Mouse (Mus musculus): ENCODE data around the gene Atf6. TPM values are rescaled to one million over a fixed set of nuclear protein-coding genes. Genes with fewer than 3 reads are reported as not detected.

Atf6 gene
- total RNA-seq, 2 experiments from 2014 or later = 35.1 to 35.9 TPM

DNA sequence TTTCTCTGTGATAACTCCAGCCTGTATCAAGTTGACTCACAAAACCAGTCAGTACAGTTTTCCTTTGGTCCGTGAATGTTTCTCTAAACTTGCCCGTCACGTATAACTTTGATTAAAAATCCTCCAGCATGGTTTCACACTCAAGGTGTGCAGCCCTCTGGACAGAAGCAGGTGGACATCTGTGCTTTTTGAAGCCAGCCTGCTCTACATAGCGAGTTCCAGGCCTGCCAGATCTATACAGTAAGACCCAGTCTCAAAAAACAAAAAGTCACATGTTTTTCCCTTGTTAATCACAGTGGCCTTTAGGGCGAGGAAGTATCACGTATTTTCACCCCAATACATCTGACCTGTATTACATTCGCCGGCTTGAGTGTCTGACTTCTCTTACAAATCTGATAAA lies 16.8 kb upstream of the Atf6 start:
- no peak for ATAC-seq (ENCODE audit: poor library complexity, severe bottlenecking)

GRCm38 (mm10) chr1:170882915-170883485 lies 15.4 kb upstream of the Atf6 start:
- ATAC-seq (ENCODE audit: poor library complexity, severe bottlenecking) = no peak

DNA sequence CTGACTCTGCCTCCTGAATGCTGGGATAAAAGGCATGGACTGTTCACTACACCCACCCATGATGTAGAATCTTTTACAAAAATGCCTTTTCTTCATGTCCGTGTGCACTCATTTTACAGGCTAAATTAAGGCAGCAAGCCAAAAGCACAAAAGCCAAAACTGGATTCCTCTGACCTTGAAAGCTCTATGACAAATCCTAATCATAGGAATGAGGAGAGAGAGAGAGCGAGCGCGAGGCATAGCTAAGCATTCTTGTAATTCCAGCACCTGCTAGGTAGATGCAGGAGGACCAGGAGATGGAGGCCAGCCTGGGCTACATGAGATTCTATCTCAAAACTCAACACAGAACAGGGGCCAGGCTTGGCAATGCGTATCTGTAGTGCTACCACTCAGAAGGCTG lies 9.3 kb upstream of the Atf6 start:
- no peak for ATAC-seq (ENCODE audit: poor library complexity, severe bottlenecking)

GRCm38 (mm10) chr1:170875676-170876075 lies 8.1 kb upstream of the Atf6 start:
- ATAC-seq (ENCODE audit: poor library complexity, severe bottlenecking) = no peak

DNA sequence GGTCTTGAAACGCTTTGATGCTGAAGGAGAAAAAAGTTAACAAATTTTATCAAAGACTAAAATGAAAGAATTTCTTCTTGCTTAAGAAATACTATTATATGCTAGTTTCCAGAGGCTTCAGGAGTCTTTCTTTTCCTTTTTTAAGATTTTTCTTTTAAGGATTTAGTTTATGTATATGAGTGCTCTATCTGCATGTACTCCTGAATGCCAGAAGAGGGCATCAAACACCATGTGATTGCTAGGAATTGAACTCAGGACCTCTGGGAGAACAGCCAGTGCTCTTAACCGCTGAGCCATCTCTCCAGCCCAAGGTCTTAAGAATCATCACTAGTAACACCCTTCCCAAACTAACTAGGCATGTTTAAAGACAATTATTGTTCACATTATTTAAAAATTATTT lies 4.4 kb upstream of the Atf6 start:
- ATAC-seq (ENCODE audit: poor library complexity, severe bottlenecking) = no peak

- ATAC-seq (ENCODE audit: poor library complexity, severe bottlenecking) = no peak
These were observed 3.8 kb upstream of the Atf6 start for GRCm38 (mm10) chr1:170871402-170871801.

DNA sequence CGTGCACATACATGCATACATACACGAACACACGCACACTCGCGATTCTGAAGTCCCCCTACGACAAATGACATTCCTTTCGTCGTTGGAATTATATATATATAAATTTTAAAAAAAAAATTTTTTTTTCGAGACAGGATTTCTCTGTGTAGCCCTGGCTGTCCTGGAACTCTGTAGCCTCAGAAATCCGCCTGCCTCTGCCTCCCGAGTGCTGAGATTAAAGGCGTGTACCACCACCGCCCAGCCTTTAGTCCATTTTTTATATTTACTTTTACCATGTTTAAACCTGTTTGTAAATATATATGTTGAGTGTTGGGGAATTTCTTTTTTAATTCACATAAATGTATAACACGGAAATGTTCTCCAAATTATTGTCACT lies 1.3 kb upstream of the Atf6 start:
- no peak for ATAC-seq (ENCODE audit: poor library complexity, severe bottlenecking)

DNA sequence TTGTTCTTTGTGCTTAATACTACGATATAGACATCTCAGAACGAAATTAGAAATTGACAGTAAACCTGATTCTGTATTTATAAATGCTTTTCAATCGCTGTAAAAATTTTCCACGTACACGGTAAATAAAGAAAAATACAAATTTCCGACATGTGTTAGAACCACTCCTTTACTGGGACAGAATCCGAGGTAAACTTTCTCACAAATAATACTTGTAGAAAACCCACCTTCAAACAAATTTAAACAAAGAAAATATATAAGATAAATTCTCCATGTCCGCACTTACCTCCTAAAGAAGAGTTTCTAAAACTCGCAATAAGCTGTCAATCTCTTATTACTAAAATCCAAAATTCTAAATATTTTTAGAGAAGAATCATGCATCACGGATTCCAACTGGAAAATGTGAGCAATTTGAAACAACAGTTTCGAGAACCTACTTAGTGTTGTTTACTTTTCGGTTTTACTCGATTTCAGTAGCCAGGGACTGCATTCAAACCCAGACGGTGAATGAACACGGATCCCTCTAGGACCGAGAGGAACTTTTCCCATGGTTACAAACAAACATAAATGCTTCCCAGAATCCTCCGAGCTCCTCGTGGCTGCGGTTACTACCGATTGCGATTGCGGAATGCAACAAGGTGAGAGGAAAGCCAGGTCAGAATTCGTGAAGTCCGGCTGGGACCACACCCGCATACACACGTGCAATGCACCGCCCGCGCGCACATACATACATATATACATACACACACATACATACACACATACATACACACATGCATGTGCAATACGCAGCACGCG lies 735 bp upstream of the Atf6 start:
- peak; percentile 43 for ATAC-seq (ENCODE audit: poor library complexity, severe bottlenecking)

GRCm38 (mm10) chr1:170866992-170867690 lies 430 bp downstream of the Atf6 start:
- 0 out of 2 replicates have a peak, but pooled peaks have one; percentile 2 for ATAC-seq (ENCODE audit: poor library complexity, severe bottlenecking)

DNA sequence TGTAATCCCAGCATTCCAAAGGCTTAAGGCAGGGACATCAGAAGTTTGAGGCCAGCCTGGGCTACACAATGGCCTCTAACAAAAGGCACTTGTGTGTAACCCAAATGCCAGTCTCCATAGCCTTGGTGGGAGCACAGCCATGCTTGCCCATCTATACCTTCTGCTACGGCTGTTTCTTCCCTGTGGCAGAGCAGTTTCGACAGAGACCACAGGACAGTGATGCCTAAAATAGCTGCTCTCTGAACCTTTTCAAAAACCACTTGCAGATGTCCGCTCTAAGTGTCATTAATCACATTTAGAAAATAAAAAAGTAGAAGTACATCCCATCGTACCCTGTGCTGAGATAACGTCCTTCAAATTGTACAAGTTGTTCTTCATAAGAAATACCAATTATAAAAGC lies 2.2 kb downstream of the Atf6 start:
- ATAC-seq (ENCODE audit: poor library complexity, severe bottlenecking) = no peak

GRCm38 (mm10) chr1:170864754-170865153 lies 2.8 kb downstream of the Atf6 start:
- ATAC-seq (ENCODE audit: poor library complexity, severe bottlenecking) = no peak

- ATAC-seq (ENCODE audit: poor library complexity, severe bottlenecking) = no peak
These were observed 3.3 kb downstream of the Atf6 start for GRCm38 (mm10) chr1:170864234-170864633.

DNA sequence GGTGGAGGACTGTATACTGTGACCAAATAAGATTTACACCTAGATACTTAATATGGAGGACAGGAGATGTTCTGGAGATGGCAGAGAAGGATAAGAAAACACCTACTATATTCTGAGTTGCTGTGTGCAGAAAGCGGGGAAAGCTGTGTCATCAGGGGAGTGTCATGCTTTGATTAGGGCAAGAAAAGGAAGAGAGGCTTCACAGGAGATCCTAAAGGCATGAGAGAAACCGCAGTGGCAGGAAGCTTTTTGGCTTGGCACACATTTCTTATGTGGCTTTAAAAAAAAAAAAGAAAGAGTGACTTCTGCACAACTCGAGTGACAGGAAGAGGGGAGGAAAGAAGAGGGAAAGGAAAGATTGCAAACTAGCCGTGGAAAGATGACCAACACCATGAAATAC lies 4.5 kb downstream of the Atf6 start:
- peak; percentile 43 for ATAC-seq (ENCODE audit: poor library complexity, severe bottlenecking)

DNA sequence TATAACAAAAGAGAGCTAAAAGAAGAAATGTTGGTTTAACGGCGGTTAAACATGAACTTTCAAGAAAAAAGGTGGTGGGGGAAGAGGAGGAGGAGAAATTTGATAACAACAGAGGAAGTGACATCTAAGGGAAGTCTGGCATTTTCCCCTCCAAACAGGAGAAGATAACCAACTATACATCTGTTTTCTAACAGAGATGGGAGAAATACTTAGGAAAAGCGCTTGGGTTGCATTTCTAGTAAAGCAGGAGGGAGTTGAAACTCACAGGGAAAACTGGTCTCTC lies 5.2 kb downstream of the Atf6 start:
- ATAC-seq (ENCODE audit: poor library complexity, severe bottlenecking) = no peak

GRCm38 (mm10) chr1:170861671-170862434 lies 5.7 kb downstream of the Atf6 start:
- ATAC-seq (ENCODE audit: poor library complexity, severe bottlenecking) = no peak

GRCm38 (mm10) chr1:170858872-170859271 lies 8.7 kb downstream of the Atf6 start:
- ATAC-seq (ENCODE audit: poor library complexity, severe bottlenecking) = no peak

DNA sequence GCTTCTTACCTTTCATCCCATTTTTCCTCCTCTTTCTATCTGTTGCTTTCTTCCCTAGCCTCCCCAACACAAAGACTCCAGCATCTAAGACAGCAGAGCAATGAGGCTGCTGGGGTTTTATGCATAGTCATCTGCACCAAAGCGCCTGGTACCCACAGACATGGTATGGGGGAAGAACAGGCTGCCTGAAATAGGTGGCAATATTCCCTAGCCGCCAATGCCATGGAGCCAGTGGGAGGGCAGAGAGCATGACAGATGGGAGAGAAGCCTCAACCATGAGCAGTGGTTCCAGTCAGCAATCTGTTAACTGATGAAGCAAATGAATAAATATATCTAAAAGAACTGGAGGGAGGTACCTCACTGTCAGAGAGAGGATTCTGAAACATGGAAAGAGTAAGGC lies 10.2 kb downstream of the Atf6 start:
- ATAC-seq (ENCODE audit: poor library complexity, severe bottlenecking) = no peak

DNA sequence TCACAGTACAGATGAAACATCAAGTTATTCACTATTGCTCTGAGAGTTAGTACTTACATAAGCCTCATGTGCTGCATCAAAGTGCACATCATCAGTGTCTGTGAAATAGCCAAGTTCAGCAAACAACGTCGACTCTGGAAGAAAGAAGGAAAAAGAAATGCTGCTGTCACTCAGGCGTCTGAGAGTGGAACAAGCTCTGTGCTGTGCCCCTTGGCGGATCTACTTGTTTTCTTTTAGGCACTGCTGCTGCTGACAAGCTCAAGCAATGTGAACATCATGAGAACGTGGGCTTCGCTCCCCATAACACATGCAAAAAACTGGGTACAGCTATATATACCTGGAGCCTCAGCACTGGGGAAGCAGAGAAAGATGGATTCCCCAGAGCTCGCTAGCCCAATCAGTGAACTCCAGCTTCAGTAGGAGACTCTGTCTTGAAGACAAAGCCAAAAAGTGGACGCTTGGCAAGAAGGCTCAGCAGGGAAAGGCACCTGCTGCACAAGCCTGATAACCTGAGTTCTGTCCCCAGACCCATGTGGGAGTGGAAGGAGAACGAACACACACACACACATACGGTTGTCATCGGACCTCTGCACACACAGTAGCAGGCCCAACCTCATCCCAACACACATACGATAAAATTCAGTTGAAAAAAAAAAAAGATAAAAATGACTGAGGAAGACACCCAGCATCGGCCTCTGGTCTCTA lies 12.4 kb downstream of the Atf6 start:
- no peak for ATAC-seq (ENCODE audit: poor library complexity, severe bottlenecking)

DNA sequence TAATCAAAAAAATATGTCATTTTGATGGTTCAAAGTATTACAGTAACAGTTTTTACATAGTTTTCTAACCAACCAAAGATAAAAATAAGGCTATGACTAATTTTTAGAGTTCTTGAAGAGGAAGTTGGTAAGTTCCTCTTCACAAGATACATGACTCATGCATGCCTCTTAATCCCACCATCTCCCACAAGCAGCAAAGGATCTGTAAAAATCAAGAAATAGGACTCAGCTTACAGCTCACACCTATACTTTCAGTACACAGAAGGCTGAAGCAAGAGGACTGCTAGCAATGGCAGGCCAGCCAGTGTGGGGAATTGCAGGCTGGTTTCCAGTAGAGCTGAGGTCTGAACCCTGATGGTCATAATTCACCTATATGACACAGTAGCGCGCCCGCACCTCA lies 14.0 kb downstream of the Atf6 start:
- ATAC-seq (ENCODE audit: poor library complexity, severe bottlenecking) = peak; percentile 96

DNA sequence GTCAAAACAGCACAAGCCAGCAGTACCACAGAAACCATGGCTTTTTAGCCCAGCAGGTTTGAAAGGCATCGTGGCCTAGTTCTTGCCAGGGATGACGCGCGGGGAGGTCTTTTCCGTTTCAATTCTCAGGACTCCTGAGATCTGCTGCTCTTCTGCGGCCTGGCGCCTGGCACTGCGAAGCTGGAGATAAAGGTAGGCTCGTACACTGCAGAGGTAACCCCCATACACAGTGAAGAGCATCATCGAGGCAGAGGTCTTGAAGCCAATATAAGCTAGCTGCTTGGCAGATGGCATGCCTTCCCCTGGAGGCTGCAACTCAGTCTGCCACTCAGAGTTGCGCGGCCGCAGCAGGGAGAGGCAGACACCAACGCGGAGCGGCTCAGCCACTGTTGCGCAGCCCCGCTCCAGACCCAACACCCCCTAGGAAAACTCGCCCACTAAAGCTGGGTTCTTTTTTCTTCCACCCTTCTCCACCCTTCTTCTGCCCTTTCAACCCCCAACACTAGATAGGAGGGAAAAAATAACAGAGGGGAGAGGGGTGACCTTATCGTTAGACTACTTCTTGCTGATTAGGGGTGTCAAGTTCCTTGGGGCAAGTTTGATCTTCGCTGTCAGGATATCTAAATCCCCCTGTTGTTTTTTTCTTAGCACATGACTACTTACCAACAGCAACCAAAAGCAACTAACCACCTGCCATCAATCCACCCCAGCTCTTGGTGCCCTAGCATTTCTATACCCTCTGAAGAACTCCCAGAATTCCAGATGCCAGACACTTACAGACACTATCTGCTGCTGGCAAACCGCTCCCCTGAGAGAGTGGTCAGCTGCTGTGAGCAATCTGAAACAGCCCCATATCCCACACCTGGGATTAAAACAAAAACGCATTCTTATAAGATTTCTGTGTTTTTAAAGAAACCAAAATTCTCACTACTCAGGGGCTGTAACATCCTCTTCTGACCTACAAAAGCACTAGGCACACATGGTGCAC lies 16.6 kb downstream of the Atf6 start:
- no peak for ATAC-seq (ENCODE audit: poor library complexity, severe bottlenecking)
